Mouse (Mus musculus) MEL (cell line): ENCODE measurements around the gene Map4.

Experiments used
- CTCF ChIP-seq, 3 experiments: IDR thresholded peaks in 2 of 3; conservative IDR thresholded peaks in 1 of 3; 2 replicates each; pipeline ENCODE4 v1.5.1; 2011 to 2012; ENCODE audit warnings: low read length in 3 of 3, low read depth in 2 of 3, mild to moderate bottlenecking in 2 of 3, improper control_type of control experiment in 1 of 3, inconsistent platforms in 1 of 3, mixed read lengths in 1 of 3, moderate library complexity in 1 of 3; ENCODE audit not compliant: control insufficient read depth in 1 of 3, insufficient read depth in 1 of 3, poor library complexity in 1 of 3, severe bottlenecking in 1 of 3
- MAZ ChIP-seq: IDR thresholded peaks from 2 replicates; pipeline ENCODE4 v1.6.1; 2012; ENCODE audit warnings: low read depth, mild to moderate bottlenecking, inconsistent platforms, low read length, improper control_type of control experiment
- MEF2A ChIP-seq: IDR thresholded peaks from 2 replicates; pipeline ENCODE4 v1.6.1; 2014; ENCODE audit warnings: low read depth, mild to moderate bottlenecking, inconsistent platforms, low read length, improper control_type of control experiment; ENCODE audit not compliant: poor library complexity, insufficient replicate concordance, severe bottlenecking; ENCODE audit errors: extremely low read depth
- MYB ChIP-seq: IDR thresholded peaks from 2 replicates; pipeline ENCODE4 v1.6.1; 2011; ENCODE audit warnings: mild to moderate bottlenecking, low read depth, low read length, improper control_type of control experiment
- NRF1 ChIP-seq: IDR thresholded peaks from 2 replicates; pipeline ENCODE4 v1.6.1; 2014; ENCODE audit warnings: low read depth, mild to moderate bottlenecking, inconsistent platforms, low read length, improper control_type of control experiment, moderate library complexity; ENCODE audit not compliant: poor library complexity, insufficient read depth, severe bottlenecking
- RCOR1 ChIP-seq: IDR thresholded peaks from 2 replicates; pipeline ENCODE4 v1.6.1; 2012; ENCODE audit warnings: low read depth, mild to moderate bottlenecking, inconsistent platforms, low read length, improper control_type of control experiment
- USF2 ChIP-seq, 2 experiments: IDR thresholded peaks; 2 replicates each; pipeline ENCODE4 v1.6.1; 2011 to 2012; ENCODE audit warnings: improper control_type of control experiment in 2 of 2, low read length in 2 of 2, borderline replicate concordance in 1 of 2, inconsistent platforms in 1 of 2, low read depth in 1 of 2, mild to moderate bottlenecking in 1 of 2; ENCODE audit not compliant: insufficient read depth in 1 of 2

GRCm38 (mm10) chr9:110093303-110093702 is 162.0 kb downstream of the Map4 start:
- TF ChIP-seq CTCF (IDR thresholded peaks at IDR 0.05 in 2 of 3, conservative IDR thresholded peaks at IDR 0.05 in 1 of 3; ENCODE audit: control insufficient read depth in 1 of 3, insufficient read depth in 1 of 3, low read depth in 2 of 3, low read length in 3 of 3, poor library complexity in 1 of 3, severe bottlenecking in 1 of 3) (peak in 1 of 3 experiments; percentile 43; a peak in 3 of 6 replicates), MAZ (no peak), NRF1 (no peak), RCOR1 (no peak), USF2 (IDR thresholded peaks at IDR 0.05; ENCODE audit: borderline replicate concordance in 1 of 2, insufficient read depth in 1 of 2, low read depth in 1 of 2, low read length in 2 of 2) (no peak), MYB (no peak), MEF2A (no peak)
